9 mouse cellular contexts compared by ENCODE assay signal in genomic region chr17:86961301-86961841, GRCm38 (mm10). TPM values are rescaled to one million over a fixed set of nuclear protein-coding genes. Genes with fewer than 3 reads are reported as not detected.
DNase-seq lines count a peak whose midpoint lies in the region; ATAC-seq and TF ChIP-seq lines count a peak whose summit lies in the region.
"Had no signal": no experiment of that assay in that cellular context is flagged by ENCODE, and none has a peak within 500 bp of the region (broad histone marks: within the 10 kb centered on the region; RNA-seq: fewer than 3 reads in every experiment).

No protein-coding gene starts in this region.

- 0 out of 2 replicates have a peak, but pooled peaks cover 2% of the 10 kb centered on the region for H3K79me2 ChIP-seq in heart, adult 2 months (replicated peaks; ENCODE audit: control insufficient read depth, insufficient read depth, low read length)
- peaks cover 25% of the 10 kb centered on the region for H3K79me2 ChIP-seq in myocyte (ENCODE audit: control insufficient read depth, insufficient read depth)

- peaks cover 17% of the 10 kb centered on the region for H3K4me1 ChIP-seq in intestine, embryonic 14.5 days (replicated peaks; ENCODE audit: control insufficient read depth, insufficient read depth, low read length)
- H3K4me1 ChIP-seq in intestine, embryonic 16.5 days (ENCODE audit: control insufficient read depth, insufficient read depth, low read length): peaks cover 27% of the 10 kb centered on the region
- H3K4me1 ChIP-seq in heart, adult 2 months (ENCODE audit: control insufficient read depth, insufficient read depth, low read length): peaks cover 2% of the 10 kb centered on the region
- peaks cover 43% of the 10 kb centered on the region for H3K4me1 ChIP-seq in kidney, embryonic 15.5 days

- H3K27ac ChIP-seq in intestine, embryonic 14.5 days (ENCODE audit: low read depth): no peak overlapping the region
- H3K27ac ChIP-seq in intestine, embryonic 16.5 days (ENCODE audit: low read length): no peak overlapping the region
- peak overlapping the region; percentile 96 for H3K27ac ChIP-seq in heart, adult 2 months
- peak overlapping the region; percentile 95 for H3K27ac ChIP-seq in kidney, embryonic 15.5 days

- H3K9ac ChIP-seq in intestine, embryonic 14.5 days (ENCODE audit: low read length): no peak overlapping the region
- no peak overlapping the region for H3K9ac ChIP-seq in intestine, embryonic 16.5 days (ENCODE audit: low read depth, low read length)
- H3K9ac ChIP-seq in heart, adult 2 months (ENCODE audit: low read depth, low read length): peak overlapping the region; percentile 29; the same call in 1 of the 2 replicates
- no peak overlapping the region for H3K9ac ChIP-seq in kidney, embryonic 15.5 days

- peak; percentile 38; the same call in 1 of the 2 replicates for TF ChIP-seq EP300 in heart, adult 2 months (IDR thresholded peaks at IDR 0.05; ENCODE audit: insufficient read depth, low read depth, low read length)

- ATAC-seq in intestine, embryonic 14.5 days (replicated peaks; ENCODE audit: low FRiP score, low TSS enrichment, low read depth): no peak
- ATAC-seq in intestine, embryonic 16.5 days: no peak
- no peak for ATAC-seq in kidney, embryonic 15.5 days (replicated peaks; ENCODE audit: low FRiP score)

- H3ac ChIP-seq in myocyte (ENCODE audit: control insufficient read depth, insufficient read length): no peak overlapping the region

- WGBS in intestine, embryonic 14.5 days: 63% methylated on average over 8 of the region's 8 CpGs
- 61% methylated on average over 8 of the region's 8 CpGs for WGBS in intestine, embryonic 16.5 days
- WGBS in heart, adult 2 months: 25% methylated on average over 8 of the region's 8 CpGs
- 44% methylated on average over 8 of the region's 8 CpGs for WGBS in kidney, embryonic 15.5 days

- H3K9me3 ChIP-seq in intestine, embryonic 14.5 days (ENCODE audit: control insufficient read depth, low read length): no peaks in the 10 kb centered on the region
- H3K9me3 ChIP-seq in intestine, embryonic 16.5 days (ENCODE audit: control insufficient read depth, low read length): no peaks in the 10 kb centered on the region
- no peaks in the 10 kb centered on the region for H3K9me3 ChIP-seq in kidney, embryonic 15.5 days (replicated peaks)

- no peaks in the 10 kb centered on the region for H3K27me3 ChIP-seq in intestine, embryonic 14.5 days (replicated peaks; ENCODE audit: control insufficient read depth, insufficient read depth, low read length)
- H3K27me3 ChIP-seq in intestine, embryonic 16.5 days (replicated peaks; ENCODE audit: control insufficient read depth, insufficient read depth, low read length): no peaks in the 10 kb centered on the region
- H3K27me3 ChIP-seq in heart, adult 2 months (ENCODE audit: control insufficient read depth, insufficient read depth, low read length): no peaks in the 10 kb centered on the region
- no peaks in the 10 kb centered on the region for H3K27me3 ChIP-seq in kidney, embryonic 15.5 days
- H3K27me3 ChIP-seq in myocyte (ENCODE audit: control insufficient read depth, insufficient read depth, insufficient read length): no peaks in the 10 kb centered on the region
- H3K27me3 ChIP-seq: Patski had no signal

- DNase-seq in intestine, embryonic 14.5 days (ENCODE audit: low spot score): no peak
- DNase-seq in adrenal gland, postnatal 25 days: peak; percentile 62
- peak; percentile 66 to 82 for DNase-seq in heart, adult 2 months
- DNase-seq in T-cell, adult 2 months (ENCODE audit: low spot score): no peak
- no peak for DNase-seq in urinary bladder, postnatal 10 days (ENCODE audit: low spot score)

- H3K4me2 ChIP-seq in intestine, embryonic 14.5 days (ENCODE audit: low read length): peak overlapping the region; percentile 90; the same call in 1 of the 2 replicates
- H3K4me2 ChIP-seq in intestine, embryonic 16.5 days (ENCODE audit: low read depth, low read length): no peak overlapping the region
- H3K4me2 ChIP-seq in kidney, embryonic 15.5 days: no peak overlapping the region
- peak overlapping the region; percentile 93 for H3K4me2 ChIP-seq in myocyte (ENCODE audit: low read depth)

- intact Hi-C loops in heart, adult 2 months (cut with DNase I): loop anchor here (2.0 to 10.0 kb wide), 3 partner anchors 21 to 483 kb away; partner anchors contain the start of genes Calm2 and Socs5

- TF ChIP-seq CTCF in heart, adult 2 months (IDR thresholded peaks at IDR 0.05): no peak

- TF ChIP-seq POLR2A in heart, adult 2 months (IDR thresholded peaks at IDR 0.05; ENCODE audit: insufficient read depth, low read depth, low read length): 0 out of 2 replicates have a peak, but pooled peaks have one; percentile 34
- TF ChIP-seq POLR2A in myocyte (IDR thresholded peaks at IDR 0.05; ENCODE audit: insufficient read length, low read depth): no peak

- H3K4me3 ChIP-seq in intestine, embryonic 14.5 days (ENCODE audit: low read depth, low read length): no peak overlapping the region
- H3K4me3 ChIP-seq in intestine, embryonic 16.5 days (ENCODE audit: low read length): no peak overlapping the region
- H3K4me3 ChIP-seq in heart, adult 2 months: peak overlapping the region; percentile 12; the same call in 1 of the 2 replicates
- no peak overlapping the region for H3K4me3 ChIP-seq in kidney, embryonic 15.5 days (replicated peaks)
- H3K4me3 ChIP-seq in myocyte: peak overlapping the region; percentile 94

- H3K36me3 ChIP-seq in intestine, embryonic 14.5 days (ENCODE audit: control insufficient read depth, insufficient read depth, low read length): no peaks in the 10 kb centered on the region
- no peaks in the 10 kb centered on the region for H3K36me3 ChIP-seq in intestine, embryonic 16.5 days (ENCODE audit: control insufficient read depth, insufficient read depth, low read length)
- no peaks in the 10 kb centered on the region for H3K36me3 ChIP-seq in heart, adult 2 months (ENCODE audit: control insufficient read depth, insufficient read depth, low read length)
- H3K36me3 ChIP-seq in kidney, embryonic 15.5 days: no peaks in the 10 kb centered on the region
- H3K36me3 ChIP-seq in myocyte (ENCODE audit: control insufficient read depth, insufficient read depth): no peaks in the 10 kb centered on the region

TF ChIP-seq in myocyte, 11 proteins besides CTCF, POLR2A, EP300 and RAD21:
- peak in 1 of 3 experiments; percentile 22 for TF ChIP-seq MYOD1 (IDR thresholded peaks at IDR 0.05; ENCODE audit: control insufficient read depth in 1 of 3, insufficient read length in 2 of 3, low read depth in 2 of 3)
- TF ChIP-seq TCF12 (IDR thresholded peaks at IDR 0.05; ENCODE audit: insufficient read depth, poor library complexity, severe bottlenecking): no peak
TF ChIP-seq in myocyte: peak in this region for 1.

RNA-seq across cellular contexts. Expression of gene Rhoq, which starts 1.5 kb away (rescaled TPM):
- 18.6 and 18.7 TPM in 2 replicates for polyA plus RNA-seq in intestine, embryonic 14.5 days (2014; fragmentation: Nextera tagmentation; extraction: Ambion mirVana)
- 5.4 and 7.3 TPM in 2 replicates for polyA plus RNA-seq in intestine, embryonic 16.5 days (2015; fragmentation: Nextera tagmentation; extraction: Ambion mirVana)
- total RNA-seq in adrenal gland, postnatal 25 days (2021): 53.0 and 64.0 TPM in 2 replicates
- 100 to 1,000 TPM; 119 to 138 TPM for total RNA-seq in heart, adult 2 months (2021)
- 70.7 and 118 TPM in 2 replicates for polyA plus RNA-seq in heart, adult 2 months (2012; rRNA removed)
- 16.3 and 16.9 TPM in 2 replicates for polyA plus RNA-seq in kidney, embryonic 15.5 days (2015; fragmentation: Nextera tagmentation; extraction: Ambion mirVana)
- polyA plus RNA-seq in myocyte (2012; fragmentation: generic; extraction: Trizol): 60.0 TPM

RNA-seq across cellular contexts. Expression of gene Atp6v1e2, which starts 13.7 kb away (rescaled TPM):
- not detected in 2 replicates for polyA plus RNA-seq in intestine, embryonic 14.5 days (2014; fragmentation: Nextera tagmentation; extraction: Ambion mirVana)
- 0.13 TPM in 1 of 2 replicates, not detected in the other for polyA plus RNA-seq in intestine, embryonic 16.5 days (2015; fragmentation: Nextera tagmentation; extraction: Ambion mirVana)
- not detected in 2 replicates for total RNA-seq in adrenal gland, postnatal 25 days (2021)
- total RNA-seq in heart, adult 2 months (2021): not detected
- not detected in 2 replicates for polyA plus RNA-seq in heart, adult 2 months (2012; rRNA removed)
- polyA plus RNA-seq in kidney, embryonic 15.5 days (2015; fragmentation: Nextera tagmentation; extraction: Ambion mirVana): not detected in 2 replicates
- not detected for polyA plus RNA-seq in myocyte (2012; fragmentation: generic; extraction: Trizol)
- polyA plus RNA-seq: Patski had no signal

RNA-seq across cellular contexts. Expression of gene Tmem247, which starts 44.2 kb away (rescaled TPM):
- polyA plus RNA-seq in intestine, embryonic 14.5 days (2014; fragmentation: Nextera tagmentation; extraction: Ambion mirVana): not detected in 2 replicates
- not detected in 2 replicates for polyA plus RNA-seq in intestine, embryonic 16.5 days (2015; fragmentation: Nextera tagmentation; extraction: Ambion mirVana)
- not detected in 2 replicates for total RNA-seq in adrenal gland, postnatal 25 days (2021)
- total RNA-seq in heart, adult 2 months (2021): not detected
- 0.26 TPM in 1 of 2 replicates, not detected in the other for polyA plus RNA-seq in heart, adult 2 months (2012; rRNA removed)
- not detected in 2 replicates for polyA plus RNA-seq in kidney, embryonic 15.5 days (2015; fragmentation: Nextera tagmentation; extraction: Ambion mirVana)
- polyA plus RNA-seq in myocyte (2012; fragmentation: generic; extraction: Trizol): not detected
- polyA plus RNA-seq: Patski had no signal

Comparison
In these comparisons a context has a peak if more than half of its experiments do, and no peak if none do; other contexts are left out.
1. H3K4me2 ChIP-seq: peak in intestine, embryonic 14.5 days (single experiment) and myocyte (single experiment); none in intestine, embryonic 16.5 days (single experiment) and kidney, embryonic 15.5 days (single experiment).
2. DNase-seq: peak in adrenal gland, postnatal 25 days (single experiment) and heart, adult 2 months (2 of 2); none in intestine, embryonic 14.5 days (single experiment), T-cell, adult 2 months (single experiment) and urinary bladder, postnatal 10 days (single experiment).
3. H3K27ac ChIP-seq: peak in heart, adult 2 months (single experiment) and kidney, embryonic 15.5 days (single experiment); none in intestine, embryonic 14.5 days (single experiment) and intestine, embryonic 16.5 days (single experiment).
4. H3K4me3 ChIP-seq: peak in heart, adult 2 months (single experiment) and myocyte (single experiment); none in intestine, embryonic 14.5 days (single experiment), intestine, embryonic 16.5 days (single experiment) and kidney, embryonic 15.5 days (single experiment).